Mouse (Mus musculus): ENCODE results near the gene 1700037H04Rik.

GRCm38 (mm10) chr2:131156987-131157386 is 2.9 kb downstream of the 1700037H04Rik start:
- TF ChIP-seq ZNF384 (IDR thresholded peaks at IDR 0.05; ENCODE audit: low read depth, low read length) (no peak), ZC3H11A (IDR thresholded peaks at IDR 0.05; ENCODE audit: borderline replicate concordance, low read depth, low read length) (no peak)

Measured in ES-E14 (cell line).